Comparison of ENCODE assay signal across 9 mouse cellular contexts in the genomic region with DNA sequence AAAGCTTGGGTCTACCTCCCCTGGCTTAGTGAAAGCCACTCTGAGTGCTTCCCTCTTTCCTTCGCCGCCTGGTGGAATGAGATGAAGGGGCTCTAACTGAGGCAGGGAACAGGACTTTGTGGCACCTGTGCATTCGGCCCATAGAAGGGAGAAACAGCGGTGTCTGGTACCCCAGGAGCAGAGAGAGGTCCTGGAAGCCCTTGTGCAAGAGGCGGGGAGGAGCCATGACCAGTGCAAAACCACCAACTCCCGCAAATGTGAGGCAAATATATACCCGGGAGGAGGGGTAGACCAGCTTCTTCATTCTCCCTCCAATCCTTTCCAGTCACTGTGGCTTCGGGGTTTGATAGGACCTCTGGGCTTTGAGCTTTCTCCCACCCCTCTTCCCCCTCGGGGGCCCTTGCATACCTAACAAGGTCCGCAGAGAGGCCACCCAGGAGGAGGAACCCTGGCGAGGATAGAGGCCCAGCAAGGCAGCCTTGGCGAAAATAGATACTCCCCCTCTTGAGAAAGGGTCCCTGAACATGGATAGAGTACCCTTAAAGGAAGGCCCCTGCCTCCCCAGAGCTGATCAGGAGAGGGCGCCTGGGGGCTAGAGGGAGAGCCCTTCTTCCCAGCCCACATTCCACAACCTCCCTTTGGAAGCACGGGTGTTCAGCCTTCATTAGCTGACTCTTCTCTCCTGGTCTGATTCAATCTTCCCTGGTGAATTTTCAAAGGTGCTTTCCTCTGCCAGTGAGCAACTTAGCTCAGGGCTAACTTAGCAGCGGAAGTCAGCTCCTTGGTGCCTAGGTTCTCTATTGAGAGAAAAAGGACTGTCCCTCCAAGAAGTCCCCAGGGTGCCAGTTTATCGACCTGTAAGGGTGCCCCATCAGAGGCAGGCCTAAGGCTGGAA. TPM values are rescaled to one million over a fixed set of nuclear protein-coding genes. Genes with fewer than 3 reads are reported as not detected.
DNase-seq lines count a peak whose midpoint lies in the region; ATAC-seq and TF ChIP-seq lines count a peak whose summit lies in the region.
"Had no signal": no experiment of that assay in that cellular context is flagged by ENCODE, and none has a peak within 500 bp of the region (broad histone marks: within the 10 kb centered on the region; RNA-seq: fewer than 3 reads in every experiment).

No protein-coding gene starts in this region.

- no peak for ATAC-seq in embryonic facial prominence, embryonic 12.5 days (ENCODE audit: insufficient number of reproducible peaks, insufficient read depth, low FRiP score, low TSS enrichment)
- peak; percentile 16 for ATAC-seq in hindbrain, postnatal 0 days

- 4% methylated on average over 16 of the region's 16 CpGs for WGBS in embryonic facial prominence, embryonic 12.5 days
- WGBS in hindbrain, postnatal 0 days: 6% methylated on average over 16 of the region's 16 CpGs
- 21% methylated on average over 16 of the region's 16 CpGs for WGBS in olfactory bulb, adult 2 months

- peak; percentile 58 for TF ChIP-seq CTCF in hindbrain, postnatal 0 days (IDR thresholded peaks at IDR 0.05; ENCODE audit: low read depth)
- peak; percentile 35; the same call in 1 of the 2 replicates for TF ChIP-seq CTCF in olfactory bulb, adult 2 months (IDR thresholded peaks at IDR 0.05; ENCODE audit: insufficient read depth, low read depth, low read length)

- no peaks in the 10 kb centered on the region for H3K36me3 ChIP-seq in embryonic facial prominence, embryonic 12.5 days
- H3K36me3 ChIP-seq in hindbrain, postnatal 0 days (ENCODE audit: insufficient read depth, low read length): no peaks in the 10 kb centered on the region

- TF ChIP-seq POLR2A in olfactory bulb, adult 2 months (IDR thresholded peaks at IDR 0.05; ENCODE audit: insufficient read depth, low read depth, low read length): no peak

- peak overlapping the region; percentile 60 for H3K27ac ChIP-seq in embryonic facial prominence, embryonic 12.5 days
- H3K27ac ChIP-seq in hindbrain, postnatal 0 days: peak overlapping the region; percentile 96
- H3K27ac ChIP-seq in olfactory bulb, adult 2 months (ENCODE audit: insufficient read depth, low read depth, low read length): peak overlapping the region; percentile 48

- intact Hi-C loops in left cerebral cortex, postnatal 4 days (cut with DNase I): no loop called here
- intact Hi-C loops in left cerebral cortex, postnatal 14 days (cut with DNase I): loop anchor here (5.0 kb wide), 1 partner anchor 35 kb away; no protein-coding TSS in a partner anchor

- peak overlapping the region; percentile 92 for H3K4me2 ChIP-seq in embryonic facial prominence, embryonic 12.5 days (replicated peaks)
- H3K4me2 ChIP-seq in hindbrain, postnatal 0 days (ENCODE audit: low read depth, low read length): peak overlapping the region; percentile 74

- peak overlapping the region; percentile 58 for H3K4me3 ChIP-seq in embryonic facial prominence, embryonic 12.5 days
- H3K4me3 ChIP-seq in hindbrain, postnatal 0 days (ENCODE audit: low read length): peak overlapping the region; percentile 72
- peak overlapping the region; percentile 72 for H3K4me3 ChIP-seq in olfactory bulb, adult 2 months (ENCODE audit: insufficient read depth, low read depth, low read length)

- H3K9ac ChIP-seq in embryonic facial prominence, embryonic 12.5 days: peak overlapping the region; percentile 63
- peak overlapping the region; percentile 81 for H3K9ac ChIP-seq in hindbrain, postnatal 0 days (replicated peaks; ENCODE audit: low read length)

- peak; percentile 59 for DNase-seq in left cerebral cortex, postnatal 4 days
- DNase-seq in left cerebral cortex, postnatal 14 days (ENCODE audit: low spot score in 2 of 2): no peak
- peak; percentile 62 for DNase-seq in hindbrain, postnatal 0 days (ENCODE audit: low spot score)
- DNase-seq in adrenal gland, adult 18-20 months (ENCODE audit: low spot score in 2 of 2): no peak
- no peak for DNase-seq in urinary bladder, postnatal 10 days (ENCODE audit: low spot score)
- DNase-seq: spleen, adult 18-20 months had no signal

- peaks cover 37% of the 10 kb centered on the region for H3K4me1 ChIP-seq in embryonic facial prominence, embryonic 12.5 days
- H3K4me1 ChIP-seq in hindbrain, postnatal 0 days (ENCODE audit: insufficient read depth, low read length): peaks cover 12% of the 10 kb centered on the region
- peaks cover 37% of the 10 kb centered on the region for H3K4me1 ChIP-seq in olfactory bulb, adult 2 months (ENCODE audit: control insufficient read depth, insufficient read depth, low read length)

- no peaks in the 10 kb centered on the region for H3K9me3 ChIP-seq in embryonic facial prominence, embryonic 12.5 days
- no peaks in the 10 kb centered on the region for H3K9me3 ChIP-seq in hindbrain, postnatal 0 days (ENCODE audit: low read length)

- H3K27me3 ChIP-seq in embryonic facial prominence, embryonic 12.5 days: peaks cover 76% of the 10 kb centered on the region
- H3K27me3 ChIP-seq in hindbrain, postnatal 0 days (ENCODE audit: insufficient read depth, low read length): no peaks in the 10 kb centered on the region

RNA-seq across cellular contexts. Expression of a gene that starts 0.8 kb away (rescaled TPM):
- total RNA-seq in left cerebral cortex, postnatal 4 days (2021): 1 to 10 TPM; 3.6 to 4.2 TPM
- total RNA-seq in left cerebral cortex, postnatal 14 days (2021): 1 to 10 TPM; 3.7 to 3.9 TPM
- 0.43 and 0.75 TPM in 2 replicates for polyA plus RNA-seq in embryonic facial prominence, embryonic 12.5 days (2016; fragmentation: Nextera tagmentation; extraction: Ambion mirVana)
- total RNA-seq in hindbrain, postnatal 0 days (2014; rRNA removed): 2.0 and 4.8 TPM in 2 replicates
- 0.50 and 0.70 TPM in 2 replicates for polyA plus RNA-seq in hindbrain, postnatal 0 days (2015; fragmentation: Nextera tagmentation; extraction: Ambion mirVana)
- not detected in 2 replicates for polyA plus RNA-seq in olfactory bulb, adult 2 months (2012; ENCODE audit: insufficient read depth, insufficient read length, low replicate concordance, missing spikeins)
- not detected for total RNA-seq in adrenal gland, adult 18-20 months (2021)

RNA-seq across cellular contexts. Expression of a gene that starts 0.8 kb away (rescaled TPM):
- 10 to 100 TPM in 1 of 2 experiments, 1 to 10 TPM in 1; 8.8 to 10.1 TPM for total RNA-seq in left cerebral cortex, postnatal 4 days (2021)
- total RNA-seq in left cerebral cortex, postnatal 14 days (2021): 1 to 10 TPM; 4.1 to 4.6 TPM
- polyA plus RNA-seq in embryonic facial prominence, embryonic 12.5 days (2016; fragmentation: Nextera tagmentation; extraction: Ambion mirVana): 1.5 and 2.0 TPM in 2 replicates
- 10.9 and 16.6 TPM in 2 replicates for total RNA-seq in hindbrain, postnatal 0 days (2014; rRNA removed)
- polyA plus RNA-seq in hindbrain, postnatal 0 days (2015; fragmentation: Nextera tagmentation; extraction: Ambion mirVana): 7.9 and 9.0 TPM in 2 replicates
- polyA plus RNA-seq in olfactory bulb, adult 2 months (2012; ENCODE audit: insufficient read depth, insufficient read length, low replicate concordance, missing spikeins): not detected in 2 replicates
- total RNA-seq in adrenal gland, adult 18-20 months (2021): under 1 TPM in 1 of 2 experiments, not detected in 1; 0.43 TPM

RNA-seq across cellular contexts. Expression of a gene that starts 37.5 kb away (rescaled TPM):
- not detected for total RNA-seq in left cerebral cortex, postnatal 4 days (2021)
- not detected for total RNA-seq in left cerebral cortex, postnatal 14 days (2021)
- not detected in 2 replicates for polyA plus RNA-seq in embryonic facial prominence, embryonic 12.5 days (2016; fragmentation: Nextera tagmentation; extraction: Ambion mirVana)
- total RNA-seq in hindbrain, postnatal 0 days (2014; rRNA removed): not detected in 2 replicates
- 0.28 TPM in 1 of 2 replicates, not detected in the other for polyA plus RNA-seq in hindbrain, postnatal 0 days (2015; fragmentation: Nextera tagmentation; extraction: Ambion mirVana)
- not detected in 2 replicates for polyA plus RNA-seq in olfactory bulb, adult 2 months (2012; ENCODE audit: insufficient read depth, insufficient read length, low replicate concordance, missing spikeins)
- total RNA-seq in adrenal gland, adult 18-20 months (2021): not detected
- total RNA-seq: layer of hippocampus, adult 18-20 months had no signal

RNA-seq across cellular contexts. Expression of a gene that starts 52.5 kb away (rescaled TPM):
- total RNA-seq in left cerebral cortex, postnatal 4 days (2021): 10 to 100 TPM in 1 of 2 experiments, 1 to 10 TPM in 1; 9.3 to 11.5 TPM
- total RNA-seq in left cerebral cortex, postnatal 14 days (2021): 10 to 100 TPM; 17.0 to 28.3 TPM
- polyA plus RNA-seq in embryonic facial prominence, embryonic 12.5 days (2016; fragmentation: Nextera tagmentation; extraction: Ambion mirVana): 2.9 and 3.3 TPM in 2 replicates
- 2.7 and 4.1 TPM in 2 replicates for total RNA-seq in hindbrain, postnatal 0 days (2014; rRNA removed)
- 1.0 and 1.6 TPM in 2 replicates for polyA plus RNA-seq in hindbrain, postnatal 0 days (2015; fragmentation: Nextera tagmentation; extraction: Ambion mirVana)
- not detected in 2 replicates for polyA plus RNA-seq in olfactory bulb, adult 2 months (2012; ENCODE audit: insufficient read depth, insufficient read length, low replicate concordance, missing spikeins)
- total RNA-seq in adrenal gland, adult 18-20 months (2021): 10 to 100 TPM; 16.1 to 16.3 TPM

Comparison
In these comparisons a context has a peak if more than half of its experiments do, and no peak if none do; other contexts are left out.
1. DNase-seq: peak in left cerebral cortex, postnatal 4 days (single experiment) and hindbrain, postnatal 0 days (single experiment); none in left cerebral cortex, postnatal 14 days (0 of 2), adrenal gland, adult 18-20 months (0 of 2) and urinary bladder, postnatal 10 days (single experiment).
2. Peak in every context shown above with its lines, with median percentiles within 50 percentile points of each other: H3K27ac ChIP-seq and H3K4me3 ChIP-seq.